Mouse (Mus musculus) spleen, adult 2 months (tissue): ENCODE data around the gene Tenm3.

ENCODE experiments used
- CTCF ChIP-seq: fragments of 200-500 bp; IDR thresholded peaks from 2 replicates; pipeline ENCODE4 v1.5.1; 2011; ENCODE audit warnings: mild to moderate bottlenecking, inconsistent platforms; ENCODE audit not compliant: insufficient read depth, insufficient read length, insufficient replicate concordance; ENCODE audit errors: extremely low read depth
- POLR2A ChIP-seq: fragments of 200-500 bp; IDR thresholded peaks from 2 replicates; pipeline ENCODE4 v1.6.1; 2011; ENCODE audit warnings: low read depth, low read length, inconsistent platforms

DNA sequence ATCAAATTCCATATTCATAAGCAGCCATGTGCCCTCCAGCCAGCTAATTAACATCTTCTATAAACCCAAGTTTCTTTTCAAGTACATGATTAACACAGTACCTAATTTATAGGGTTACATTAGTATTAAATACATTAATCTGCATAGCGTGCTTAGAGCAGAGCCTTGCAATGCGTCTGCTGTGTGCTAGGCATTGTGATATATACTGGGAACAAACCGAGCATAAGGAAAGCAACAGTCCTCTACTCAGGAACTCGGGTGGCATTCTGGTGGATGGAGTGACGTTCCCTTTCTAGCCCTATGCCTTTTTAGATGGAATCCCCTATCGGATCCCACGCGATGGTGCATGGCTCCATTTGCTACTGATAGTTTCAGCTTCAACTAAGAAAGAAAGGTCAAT lies 321.7 kb downstream of the Tenm3 start:
- no peak for TF ChIP-seq POLR2A
- TF ChIP-seq CTCF = no peak
